Mouse (Mus musculus) MEL (cell line): ENCODE results near the gene Blm.

Experiments used
- CHD2 ChIP-seq: IDR thresholded peaks from 2 replicates; pipeline ENCODE4 v1.6.1; 2011; ENCODE audit warnings: low read length, improper control_type of control experiment
- CTCF ChIP-seq, 3 experiments: IDR thresholded peaks in 2 of 3; conservative IDR thresholded peaks in 1 of 3; 2 replicates each; pipeline ENCODE4 v1.5.1; 2011 to 2012; ENCODE audit warnings: low read length in 3 of 3, low read depth in 2 of 3, mild to moderate bottlenecking in 2 of 3, improper control_type of control experiment in 1 of 3, inconsistent platforms in 1 of 3, mixed read lengths in 1 of 3, moderate library complexity in 1 of 3; ENCODE audit not compliant: control insufficient read depth in 1 of 3, insufficient read depth in 1 of 3, poor library complexity in 1 of 3, severe bottlenecking in 1 of 3
- EP300 ChIP-seq, 2 experiments: IDR thresholded peaks; 2 replicates each; pipeline ENCODE4 v1.6.1; 2011; ENCODE audit warnings: improper control_type of control experiment in 2 of 2, low read length in 2 of 2, low read depth in 1 of 2, mild to moderate bottlenecking in 1 of 2
- ETS1 ChIP-seq: IDR thresholded peaks from 2 replicates; pipeline ENCODE4 v1.6.1; 2012; ENCODE audit warnings: low read depth, mild to moderate bottlenecking, inconsistent platforms, low read length, improper control_type of control experiment, moderate library complexity
- GATA1 ChIP-seq: IDR thresholded peaks from 2 replicates; pipeline ENCODE4 v1.6.1; 2011; ENCODE audit warnings: low read depth, low read length, improper control_type of control experiment
- HCFC1 ChIP-seq: IDR thresholded peaks from 2 replicates; pipeline ENCODE4 v1.6.1; 2012; ENCODE audit warnings: low read depth, mild to moderate bottlenecking, inconsistent platforms, low read length, improper control_type of control experiment, moderate library complexity
- MAX ChIP-seq: IDR thresholded peaks from 2 replicates; pipeline ENCODE4 v1.6.1; 2011; ENCODE audit warnings: low read length, improper control_type of control experiment
- NRF1 ChIP-seq: IDR thresholded peaks from 2 replicates; pipeline ENCODE4 v1.6.1; 2014; ENCODE audit warnings: low read depth, mild to moderate bottlenecking, inconsistent platforms, low read length, improper control_type of control experiment, moderate library complexity; ENCODE audit not compliant: poor library complexity, insufficient read depth, severe bottlenecking
- POLR2A ChIP-seq, 2 experiments: IDR thresholded peaks; 2 replicates each; pipeline ENCODE4 v1.6.1; 2011 to 2012; ENCODE audit warnings: low read length in 2 of 2, mild to moderate bottlenecking in 2 of 2, control low read depth in 1 of 2, improper control_type of control experiment in 1 of 2, low read depth in 1 of 2, moderate library complexity in 1 of 2; ENCODE audit not compliant: control insufficient read depth in 1 of 2, insufficient read depth in 1 of 2, poor library complexity in 1 of 2
- POLR2AphosphoS2 ChIP-seq: IDR thresholded peaks from 2 replicates; pipeline ENCODE4 v1.6.1; 2011; ENCODE audit warnings: low read length, improper control_type of control experiment
- ZC3H11A ChIP-seq: IDR thresholded peaks from 2 replicates; pipeline ENCODE4 v1.6.1; 2012; ENCODE audit warnings: low read depth, mild to moderate bottlenecking, inconsistent platforms, low read length, improper control_type of control experiment
- ZKSCAN1 ChIP-seq: IDR thresholded peaks from 2 replicates; pipeline ENCODE4 v1.6.1; 2012; ENCODE audit warnings: low read depth, mild to moderate bottlenecking, inconsistent platforms, low read length, improper control_type of control experiment, moderate library complexity

DNA sequence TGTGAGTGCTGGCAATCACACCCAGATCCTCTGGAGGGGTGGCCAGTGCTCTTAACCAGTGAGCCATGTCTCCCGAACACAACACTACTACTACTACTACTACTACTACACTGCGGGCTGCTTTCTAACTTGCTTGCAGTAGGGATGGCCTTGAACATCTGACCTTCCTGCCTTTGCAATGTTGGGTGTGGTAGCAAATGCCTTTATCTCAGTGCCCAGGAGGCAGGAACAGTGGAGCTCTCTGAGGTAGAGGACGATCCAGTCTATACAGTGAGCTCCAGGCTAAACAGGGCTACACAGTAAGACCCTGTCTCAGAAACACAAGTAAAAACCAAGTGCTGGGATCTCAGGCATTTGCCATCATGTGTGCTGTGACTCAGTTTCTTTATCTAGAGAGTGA lies 43.8 kb downstream of the Blm start:
- TF ChIP-seq CTCF (IDR thresholded peaks at IDR 0.05 in 2 of 3, conservative IDR thresholded peaks at IDR 0.05 in 1 of 3; ENCODE audit: control insufficient read depth in 1 of 3, insufficient read depth in 1 of 3, low read depth in 2 of 3, low read length in 3 of 3, poor library complexity in 1 of 3, severe bottlenecking in 1 of 3) (no peak), GATA1 (no peak), CHD2 (no peak), POLR2AphosphoS2 (no peak), NRF1 (no peak), POLR2A (IDR thresholded peaks at IDR 0.05; ENCODE audit: control insufficient read depth in 1 of 2, insufficient read depth in 1 of 2, low read depth in 1 of 2, low read length in 2 of 2, poor library complexity in 1 of 2) (no peak), ZKSCAN1 (no peak), MAX (no peak), EP300 (IDR thresholded peaks at IDR 0.05; ENCODE audit: low read depth in 1 of 2, low read length in 2 of 2) (peak in 1 of 2 experiments; percentile 27; a peak in 1 of 4 replicates), ZC3H11A (no peak), ETS1 (no peak), HCFC1 (no peak)
